Mouse (Mus musculus) frontal cortex, postnatal 36 days (tissue): ENCODE measurements around the gene Gm20388.
"Not testable (repeated sequence)": the region's sequence is repeated elsewhere in the genome, so short reads cannot be mapped to it uniquely, and the experiment has no call there.

Experiments used
- DNase-seq, 2 experiments: peaks; one replicate each; pipeline ENCODE4 v3.0.0; 2022; ENCODE audit warnings: low spot score in 2 of 2

Gm20388 gene

GRCm38 (mm10) chr8:123808671-123809070 lies 3898.0 kb downstream of the Gm20388 start:
- DNase-seq, result no peak

GRCm38 (mm10) chr8:123809342-123809741 lies 3898.7 kb downstream of the Gm20388 start:
- DNase-seq, result not testable (repeated sequence)

GRCm38 (mm10) chr8:123812227-123812626 lies 3901.6 kb downstream of the Gm20388 start:
- DNase-seq, result no peak

GRCm38 (mm10) chr8:123813173-123813891 lies 3902.7 kb downstream of the Gm20388 start:
- no peak for DNase-seq

GRCm38 (mm10) chr8:123813892-123814266 lies 3903.2 kb downstream of the Gm20388 start:
- no peak for DNase-seq

GRCm38 (mm10) chr8:123815325-123815724 lies 3904.7 kb downstream of the Gm20388 start:
- DNase-seq, result no peak

GRCm38 (mm10) chr8:123816939-123817338 lies 3906.3 kb downstream of the Gm20388 start:
- no peak for DNase-seq

- DNase-seq, result no peak
Measured at GRCm38 (mm10) chr8:123817747-123818146, 3907.1 kb downstream of the Gm20388 start.

- no peak for DNase-seq
Measured at GRCm38 (mm10) chr8:123819683-123820610, 3909.3 kb downstream of the Gm20388 start.

- no peak for DNase-seq
Measured at GRCm38 (mm10) chr8:123820780-123821179, 3910.1 kb downstream of the Gm20388 start.

- DNase-seq, result no peak
Measured at GRCm38 (mm10) chr8:123823111-123823510, 3912.5 kb downstream of the Gm20388 start.

GRCm38 (mm10) chr8:123823532-123824123 lies 3913.0 kb downstream of the Gm20388 start:
- no peak for DNase-seq

GRCm38 (mm10) chr8:123826001-123826400 lies 3915.4 kb downstream of the Gm20388 start:
- DNase-seq, result no peak

GRCm38 (mm10) chr8:123826758-123827157 lies 3916.1 kb downstream of the Gm20388 start:
- no peak for DNase-seq

GRCm38 (mm10) chr8:123827523-123827922 lies 3916.9 kb downstream of the Gm20388 start:
- DNase-seq, result no peak

- no peak for DNase-seq
Measured at GRCm38 (mm10) chr8:123832757-123833156, 3922.1 kb downstream of the Gm20388 start.

- DNase-seq, result peak in 1 of 2 experiments; percentile 76
Measured at GRCm38 (mm10) chr8:123835451-123835850, 3924.8 kb downstream of the Gm20388 start.

- DNase-seq, result no peak
Measured at GRCm38 (mm10) chr8:123836354-123836753, 3925.7 kb downstream of the Gm20388 start.

- DNase-seq, result no peak
Measured at GRCm38 (mm10) chr8:123838496-123838895, 3927.9 kb downstream of the Gm20388 start.

- peak; percentile 80 to 88 for DNase-seq
Measured at GRCm38 (mm10) chr8:123840578-123841345, 3930.1 kb downstream of the Gm20388 start.

GRCm38 (mm10) chr8:123842086-123842485 lies 3931.4 kb downstream of the Gm20388 start:
- DNase-seq, result no peak

- no peak for DNase-seq
Measured at GRCm38 (mm10) chr8:123844341-123844740, 3933.7 kb downstream of the Gm20388 start.
